Mouse (Mus musculus): ENCODE results near the gene Chst3.

DNA sequence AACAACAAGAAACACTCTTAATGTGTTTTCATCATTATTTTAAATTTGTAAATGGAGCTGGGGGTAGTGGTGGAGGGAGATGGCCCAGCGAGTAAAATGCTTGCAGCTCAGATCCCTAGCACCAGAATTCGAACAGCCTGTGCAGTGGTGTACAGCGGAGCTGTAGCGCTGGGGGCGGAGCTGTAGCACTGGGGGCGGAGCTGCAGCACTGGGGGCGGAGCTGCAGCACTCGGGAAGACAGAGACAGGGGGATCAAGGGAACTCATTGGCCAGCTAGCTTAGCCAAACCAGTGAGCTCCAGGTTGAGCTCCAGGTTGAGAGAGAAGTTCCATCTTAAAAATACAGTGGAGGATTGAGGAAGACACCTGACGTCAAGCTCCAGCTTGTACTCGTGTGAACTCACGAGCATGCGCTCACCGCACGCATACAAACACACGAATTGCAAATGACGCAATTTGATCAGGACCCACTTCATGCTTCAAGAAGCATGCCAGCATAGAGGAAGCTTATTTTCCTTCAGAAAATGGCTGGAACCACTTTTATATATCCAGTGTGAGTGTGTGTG lies 38.3 kb upstream of the Chst3 start:
- TF ChIP-seq CTCF (conservative IDR thresholded peaks at IDR 0.05; ENCODE audit: low read length) = no peak
- TF ChIP-seq NANOG (IDR thresholded peaks at IDR 0.05; ENCODE audit: borderline replicate concordance, low read length) = no peak
